Mouse (Mus musculus) 3T3-L1 (cell line): ENCODE data around the gene Tyrobp.
A peak's percentile ranks its signal among the peaks of the same experiment; 100 is the strongest.

ENCODE experiments used
- DNase-seq: peaks from one replicate; pipeline ENCODE4 v3.0.0-alpha.2; 2015; ENCODE audit warnings: low read depth, low spot score

Gene Tyrobp

GRCm38 (mm10) chr7:30423071-30423641 lies 9.6 kb downstream of the Tyrobp start:
- DNase-seq, result no peak

GRCm38 (mm10) chr7:30429327-30429726 lies 15.8 kb downstream of the Tyrobp start:
- no peak for DNase-seq

GRCm38 (mm10) chr7:30430191-30430590 lies 16.6 kb downstream of the Tyrobp start:
- peak; percentile 89 for DNase-seq

GRCm38 (mm10) chr7:30431793-30432192 lies 18.2 kb downstream of the Tyrobp start:
- peak; percentile 81 for DNase-seq

GRCm38 (mm10) chr7:30434238-30434637 lies 20.7 kb downstream of the Tyrobp start:
- peak; percentile 52 for DNase-seq

- DNase-seq, result no peak
Observed at GRCm38 (mm10) chr7:30434701-30435100, 21.1 kb downstream of the Tyrobp start.

GRCm38 (mm10) chr7:30435156-30435555 lies 21.6 kb downstream of the Tyrobp start:
- DNase-seq, result no peak

- no peak for DNase-seq
Observed at GRCm38 (mm10) chr7:30436879-30437278, 23.3 kb downstream of the Tyrobp start.

- DNase-seq, result no peak
Observed at GRCm38 (mm10) chr7:30439734-30440133, 26.2 kb downstream of the Tyrobp start.

- peak; percentile 37 for DNase-seq
Observed at GRCm38 (mm10) chr7:30440697-30441096, 27.1 kb downstream of the Tyrobp start.

- DNase-seq, result no peak
Observed at GRCm38 (mm10) chr7:30443696-30444095, 30.1 kb downstream of the Tyrobp start.

GRCm38 (mm10) chr7:30444154-30444970 lies 30.8 kb downstream of the Tyrobp start:
- no peak for DNase-seq

- DNase-seq, result no peak
Observed at GRCm38 (mm10) chr7:30444971-30445751, 31.6 kb downstream of the Tyrobp start, which contains the start of gene Aplp1. Gene Aplp1 (minus strand): TSS chr7:30445535.

- no peak for DNase-seq
Observed at GRCm38 (mm10) chr7:30450241-30450640, 36.7 kb downstream of the Tyrobp start.

GRCm38 (mm10) chr7:30453327-30453726 lies 39.8 kb downstream of the Tyrobp start:
- DNase-seq, result no peak

- DNase-seq, result no peak
Observed at GRCm38 (mm10) chr7:30453766-30454165, 40.2 kb downstream of the Tyrobp start.

GRCm38 (mm10) chr7:30454259-30454658 lies 40.7 kb downstream of the Tyrobp start:
- no peak for DNase-seq

GRCm38 (mm10) chr7:30456487-30456886 lies 42.9 kb downstream of the Tyrobp start:
- no peak for DNase-seq

- DNase-seq, result no peak
Observed at GRCm38 (mm10) chr7:30456911-30457628, 43.5 kb downstream of the Tyrobp start.

- no peak for DNase-seq
Observed at GRCm38 (mm10) chr7:30457629-30458330, 44.2 kb downstream of the Tyrobp start, which contains the start of the genes Kirrel2 and Nphs1. Gene Kirrel2 (minus strand): TSS chr7:30457690. Gene Nphs1 (plus strand): TSS chr7:30458315.

GRCm38 (mm10) chr7:30459484-30459883 lies 45.9 kb downstream of the Tyrobp start:
- DNase-seq, result no peak
